Mouse (Mus musculus) megakaryocyte-erythroid progenitor cell, adult 5-6 weeks (primary cell): Measurements from ENCODE around the gene Hist2h2ab. TPM values are rescaled to one million over a fixed set of nuclear protein-coding genes. Genes with fewer than 3 reads are reported as not detected.

Source experiments
- total RNA-seq, 2 experiments: library from RNA; stranded (forward) in 1 of 2; stranded (reverse) in 1 of 2; fragments of 200-1000, 215-1000 nt in 1 of 2; fragments of >200 nt in 1 of 2; fragmentation: Nextera tagmentation in 1 of 2; gene quantifications; 2 replicates each; pipeline ENCODE4 v1.2.3; 2014 to 2017

Hist2h2ab gene
- total RNA-seq, 2 experiments from 2014 or later, result 13.4 to 180 TPM

Other genes starting within 250 kb of the Hist2h2ab start
- 0.61 and 5.4 TPM in 2 replicates for gene Plekho1, start 223.9 kb upstream of the Hist2h2ab start, total RNA-seq (2014; fragmentation: Nextera tagmentation)
- 5.9 and 10.5 TPM in 2 replicates for gene Plekho1, start 223.9 kb upstream of the Hist2h2ab start, total RNA-seq (2017)
- gene Vps45, start 161.4 kb upstream of the Hist2h2ab start, total RNA-seq (2014; fragmentation: Nextera tagmentation), result 29.7 and 38.8 TPM in 2 replicates
- gene Vps45, start 161.4 kb upstream of the Hist2h2ab start, total RNA-seq (2017), result 13.4 and 16.6 TPM in 2 replicates
- 9.7 and 12.3 TPM in 2 replicates for gene Otud7b, start 115.3 kb upstream of the Hist2h2ab start, total RNA-seq (2014; fragmentation: Nextera tagmentation)
- gene Otud7b, start 115.3 kb upstream of the Hist2h2ab start, total RNA-seq (2017), result 11.7 and 15.5 TPM in 2 replicates
- not detected in 2 replicates for gene Mtmr11, start 57.9 kb upstream of the Hist2h2ab start, total RNA-seq (2014; fragmentation: Nextera tagmentation)
- gene Mtmr11, start 57.9 kb upstream of the Hist2h2ab start, total RNA-seq (2017), result not detected in 2 replicates
- gene Sf3b4, start 47.5 kb upstream of the Hist2h2ab start, total RNA-seq (2014; fragmentation: Nextera tagmentation), result 139 and 173 TPM in 2 replicates
- gene Sf3b4, start 47.5 kb upstream of the Hist2h2ab start, total RNA-seq (2017), result 24.7 and 36.9 TPM in 2 replicates
- 1.0 TPM in 1 of 2 replicates, not detected in the other for gene Sv2a, start 38.7 kb upstream of the Hist2h2ab start, total RNA-seq (2014; fragmentation: Nextera tagmentation)
- 0.30 TPM in 1 of 2 replicates, not detected in the other for gene Sv2a, start 38.7 kb upstream of the Hist2h2ab start, total RNA-seq (2017)
- gene Bola1, start 156 bp upstream of the Hist2h2ab start, total RNA-seq (2014; fragmentation: Nextera tagmentation), result 35.9 and 55.4 TPM in 2 replicates
- gene Bola1, start 156 bp upstream of the Hist2h2ab start, total RNA-seq (2017), result 39.3 and 44.8 TPM in 2 replicates
- gene Hist2h2ac, start 1.0 kb downstream of the Hist2h2ab start, total RNA-seq (2014; fragmentation: Nextera tagmentation), result 68.5 and 103 TPM in 2 replicates
- 2,466 and 2,516 TPM in 2 replicates for gene Hist2h2ac, start 1.0 kb downstream of the Hist2h2ab start, total RNA-seq (2017)
- gene Hist2h2be, start 1.3 kb downstream of the Hist2h2ab start, total RNA-seq (2014; fragmentation: Nextera tagmentation), result 10.8 and 11.4 TPM in 2 replicates
- 7.4 and 10.0 TPM in 2 replicates for gene Hist2h2be, start 1.3 kb downstream of the Hist2h2ab start, total RNA-seq (2017)
- gene Hist2h3c2, start 19.3 kb downstream of the Hist2h2ab start, total RNA-seq (2014; fragmentation: Nextera tagmentation), result 238 and 244 TPM in 2 replicates
- gene Hist2h3c2, start 19.3 kb downstream of the Hist2h2ab start, total RNA-seq (2017), result 41.9 and 280 TPM in 2 replicates
- gene Hist2h2aa2, start 20.4 kb downstream of the Hist2h2ab start, total RNA-seq (2014; fragmentation: Nextera tagmentation), result 61.3 and 86.2 TPM in 2 replicates
- not detected in 2 replicates for gene Hist2h2aa2, start 20.4 kb downstream of the Hist2h2ab start, total RNA-seq (2017)
- 17.9 and 44.2 TPM in 2 replicates for gene Hist2h2aa1, start 25.6 kb downstream of the Hist2h2ab start, total RNA-seq (2014; fragmentation: Nextera tagmentation)
- 5,412 and 6,422 TPM in 2 replicates for gene Hist2h2aa1, start 25.6 kb downstream of the Hist2h2ab start, total RNA-seq (2017)
- gene Hist2h3c1, start 26.8 kb downstream of the Hist2h2ab start, total RNA-seq (2014; fragmentation: Nextera tagmentation), result 2.9 and 4.4 TPM in 2 replicates
- gene Hist2h3c1, start 26.8 kb downstream of the Hist2h2ab start, total RNA-seq (2017), result not detected in 2 replicates
- gene Hist2h4, start 43.4 kb downstream of the Hist2h2ab start, total RNA-seq (2014; fragmentation: Nextera tagmentation), result 76.1 and 135 TPM in 2 replicates
- gene Hist2h4, start 43.4 kb downstream of the Hist2h2ab start, total RNA-seq (2017), result 49.9 and 105 TPM in 2 replicates
- gene Hist2h3b, start 48.8 kb downstream of the Hist2h2ab start, total RNA-seq (2014; fragmentation: Nextera tagmentation), result 432 and 521 TPM in 2 replicates
- gene Hist2h3b, start 48.8 kb downstream of the Hist2h2ab start, total RNA-seq (2017), result 172 and 646 TPM in 2 replicates
- 1,021 and 1,485 TPM in 2 replicates for gene Hist2h2bb, start 49.9 kb downstream of the Hist2h2ab start, total RNA-seq (2014; fragmentation: Nextera tagmentation)
- gene Hist2h2bb, start 49.9 kb downstream of the Hist2h2ab start, total RNA-seq (2017), result 6,042 and 11,084 TPM in 2 replicates
- not detected in 2 replicates for gene Fcgr1, start 74.1 kb downstream of the Hist2h2ab start, total RNA-seq (2014; fragmentation: Nextera tagmentation)
- gene Fcgr1, start 74.1 kb downstream of the Hist2h2ab start, total RNA-seq (2017), result 0.11 TPM in 1 of 2 replicates, not detected in the other
- not detected in 2 replicates for gene BC107364, start 232.4 kb downstream of the Hist2h2ab start, total RNA-seq (2014; fragmentation: Nextera tagmentation)
- not detected in 2 replicates for gene BC107364, start 232.4 kb downstream of the Hist2h2ab start, total RNA-seq (2017)